In genomic region chr1:166819420-166819819, GRCm38 (mm10) we compare ENCODE assay signal across 12 mouse cellular contexts.
DNase-seq lines count a peak whose midpoint lies in the region; ATAC-seq and TF ChIP-seq lines count a peak whose summit lies in the region.
"Had no signal": no experiment of that assay in that cellular context is flagged by ENCODE, and none has a peak within 500 bp of the region (broad histone marks: within the 10 kb centered on the region; RNA-seq: fewer than 3 reads in every experiment).

No protein-coding gene starts in this region.

- no peaks in the 10 kb centered on the region for H3K4me1 ChIP-seq in lung, embryonic 14.5 days (ENCODE audit: insufficient read depth)
- H3K4me1 ChIP-seq in heart, embryonic 14.5 days (ENCODE audit: control insufficient read depth in 2 of 2, insufficient read depth in 2 of 2, low read length in 2 of 2) = peaks cover 0 to 3% of the 10 kb centered on the region in 2 experiments; a peak in 1 of 4 replicates
- H3K4me1 ChIP-seq in kidney, adult 2 months (ENCODE audit: control insufficient read depth, insufficient read depth, low read length) = no peaks in the 10 kb centered on the region
- H3K4me1 ChIP-seq: midbrain, embryonic 13.5 days; neural tube, embryonic 15.5 days had no signal

- H3K36me3 ChIP-seq in lung, embryonic 14.5 days (ENCODE audit: insufficient read depth) = no peaks in the 10 kb centered on the region
- H3K36me3 ChIP-seq in heart, embryonic 14.5 days (ENCODE audit: control insufficient read depth, insufficient read depth, low read length) = no peaks in the 10 kb centered on the region
- no peaks in the 10 kb centered on the region for H3K36me3 ChIP-seq in macrophage (ENCODE audit: inconsistent target)
- H3K36me3 ChIP-seq in kidney, adult 2 months (ENCODE audit: control insufficient read depth, insufficient read depth, low read length) = no peaks in the 10 kb centered on the region
- H3K36me3 ChIP-seq: midbrain, embryonic 13.5 days; neural tube, embryonic 15.5 days had no signal

- peak overlapping the region; percentile 55 for H3K27ac ChIP-seq in lung, embryonic 14.5 days (ENCODE audit: low read depth)
- peak overlapping the region; percentile 55 to 74; a peak in 3 of 4 replicates for H3K27ac ChIP-seq in heart, embryonic 14.5 days (replicated peaks in 1 of 2; ENCODE audit: control insufficient read depth in 1 of 2, insufficient read depth in 1 of 2, low read depth in 2 of 2, low read length in 2 of 2)
- H3K27ac ChIP-seq in macrophage = peak overlapping the region; percentile 54
- no peak overlapping the region for H3K27ac ChIP-seq in kidney, adult 2 months (ENCODE audit: insufficient read depth, low read depth, low read length)
- H3K27ac ChIP-seq: midbrain, embryonic 13.5 days; neural tube, embryonic 15.5 days had no signal

- ATAC-seq in lung, embryonic 14.5 days (ENCODE audit: insufficient read depth) = no peak
- ATAC-seq in heart, embryonic 14.5 days (ENCODE audit: insufficient number of reproducible peaks, insufficient read depth, low FRiP score, low read depth) = no peak
- ATAC-seq: midbrain, embryonic 13.5 days had no signal

- WGBS in lung, embryonic 14.5 days = 46% methylated on average over 7 of the region's 7 CpGs
- 50% methylated on average over 7 of the region's 7 CpGs for WGBS in heart, embryonic 14.5 days
- WGBS in macrophage (ENCODE audit: missing documents) = 15% methylated on average over 7 of the region's 7 CpGs
- 56% methylated on average over 7 of the region's 7 CpGs for WGBS in kidney, adult 2 months

- TF ChIP-seq CTCF in lung, embryonic 14.5 days (IDR thresholded peaks at IDR 0.05; ENCODE audit: low read depth) = no peak
- no peak for TF ChIP-seq CTCF in kidney, adult 2 months (conservative IDR thresholded peaks at IDR 0.05; ENCODE audit: insufficient read depth, insufficient read length, low read depth, low read length)

- no peaks in the 10 kb centered on the region for H3K79me2 ChIP-seq in macrophage (ENCODE audit: inconsistent target)

- no peaks in the 10 kb centered on the region for H3K9me3 ChIP-seq in lung, embryonic 14.5 days (ENCODE audit: low read depth, low read length)
- 0 out of 2 replicates have a peak, but pooled peaks cover 3% of the 10 kb centered on the region for H3K9me3 ChIP-seq in heart, embryonic 14.5 days (ENCODE audit: control insufficient read depth, low read length)
- H3K9me3 ChIP-seq: midbrain, embryonic 13.5 days; neural tube, embryonic 15.5 days had no signal

- TF ChIP-seq POLR2A in kidney, adult 2 months (IDR thresholded peaks at IDR 0.05; ENCODE audit: low read depth, low read length) = no peak

- peak; percentile 54 for DNase-seq in lung, embryonic 14.5 days
- DNase-seq in lung, adult 18-20 months = no peak
- peak; percentile 35 for DNase-seq in c-Kit-positive CD71-negative TER-119-negative erythroid progenitor cells, embryonic 14.5 days (ENCODE audit: low read depth)
- DNase-seq in kidney, adult 2 months = no peak
- DNase-seq in adrenal gland, adult 8-10 months = no peak
- DNase-seq in layer of hippocampus, adult 18-20 months (ENCODE audit: low spot score in 2 of 2) = no peak
- DNase-seq: cerebellum, adult 8-10 months; kidney, postnatal 25 days had no signal

- H3K27me3 ChIP-seq in lung, embryonic 14.5 days (ENCODE audit: insufficient read depth, low read length) = no peaks in the 10 kb centered on the region
- no peaks in the 10 kb centered on the region for H3K27me3 ChIP-seq in heart, embryonic 14.5 days (ENCODE audit: control insufficient read depth, insufficient read depth, low read length)
- no peaks in the 10 kb centered on the region for H3K27me3 ChIP-seq in kidney, adult 2 months (replicated peaks; ENCODE audit: control insufficient read depth, insufficient read depth, low read length)
- H3K27me3 ChIP-seq: midbrain, embryonic 13.5 days; neural tube, embryonic 15.5 days had no signal

- no peak overlapping the region for H3K4me3 ChIP-seq in lung, embryonic 14.5 days (ENCODE audit: low read depth, low read length)
- no peak overlapping the region for H3K4me3 ChIP-seq in heart, embryonic 14.5 days (ENCODE audit: control insufficient read depth in 1 of 2, insufficient read depth in 1 of 2, low read depth in 1 of 2, low read length in 2 of 2)
- H3K4me3 ChIP-seq in macrophage (ENCODE audit: inconsistent target) = no peak overlapping the region
- no peak overlapping the region for H3K4me3 ChIP-seq in kidney, adult 2 months (ENCODE audit: insufficient read depth, low read depth, low read length)
- H3K4me3 ChIP-seq: midbrain, embryonic 13.5 days; neural tube, embryonic 15.5 days had no signal

- no peak overlapping the region for H3K9ac ChIP-seq in lung, embryonic 14.5 days
- no peak overlapping the region for H3K9ac ChIP-seq in heart, embryonic 14.5 days (ENCODE audit: low read length)
- H3K9ac ChIP-seq: midbrain, embryonic 13.5 days; neural tube, embryonic 15.5 days had no signal

- H3K4me2 ChIP-seq in lung, embryonic 14.5 days = no peak overlapping the region
- no peak overlapping the region for H3K4me2 ChIP-seq in heart, embryonic 14.5 days (ENCODE audit: low read length)
- H3K4me2 ChIP-seq: midbrain, embryonic 13.5 days; neural tube, embryonic 15.5 days had no signal

Comparison
In these comparisons a context has a peak if more than half of its experiments do, and no peak if none do; other contexts are left out.
1. DNase-seq: peak in lung, embryonic 14.5 days (single experiment) and c-Kit-positive CD71-negative TER-119-negative erythroid progenitor cells, embryonic 14.5 days (single experiment); none in lung, adult 18-20 months (0 of 2), kidney, adult 2 months (single experiment), adrenal gland, adult 8-10 months (single experiment) and layer of hippocampus, adult 18-20 months (0 of 2).